Mouse (Mus musculus): Measurements from ENCODE around the gene Gm20806.
"Not testable (repeated sequence)": the region's sequence is repeated elsewhere in the genome, so short reads cannot be mapped to it uniquely, and the experiment has no call there.

- not testable (repeated sequence) for TF ChIP-seq GATA1 (IDR thresholded peaks at IDR 0.05; ENCODE audit: borderline replicate concordance, low read length); FLI1 (IDR thresholded peaks at IDR 0.05; ENCODE audit: low read length)
Measured at GRCm38 (mm10) chrY:78837956-78838355, at the start of gene Gm20806.

Measured in megakaryocyte, embryonic 14.5 days (primary cell).